Mouse (Mus musculus): Measurements from ENCODE around the gene Arfgef3. TPM values are rescaled to one million over a fixed set of nuclear protein-coding genes. Genes with fewer than 3 reads are reported as not detected.
A peak's percentile ranks its signal among the peaks of the same experiment; 100 is the strongest.
"Not testable (repeated sequence)": the region's sequence is repeated elsewhere in the genome, so short reads cannot be mapped to it uniquely, and the experiment has no call there.

Arfgef3 gene
- total RNA-seq, 2 experiments from 2014 or later: 0.22 to 0.33 TPM

DNA sequence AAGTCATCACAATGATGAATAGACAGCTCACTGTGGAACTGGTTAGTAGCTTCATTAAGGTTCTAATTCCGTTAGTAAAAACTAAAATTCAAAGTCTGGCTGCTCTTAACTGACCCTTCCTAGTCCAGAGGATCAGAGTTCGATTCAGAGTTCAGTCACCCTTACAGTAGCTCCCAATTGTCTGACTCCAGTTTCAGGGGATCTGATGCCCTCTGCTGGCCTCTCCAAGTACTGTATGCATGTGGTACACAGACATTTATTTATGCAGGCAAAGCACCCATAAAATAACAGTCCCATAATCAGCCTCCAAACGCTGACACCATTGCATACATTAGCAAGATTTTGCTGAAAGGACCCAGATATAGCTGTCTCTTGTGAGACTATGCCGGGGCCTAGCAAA lies 141.7 kb downstream of the Arfgef3 start:
- DNase-seq: peak; percentile 61 to 76
- intact Hi-C loops (cut with DNase I): loop anchor here (5.0 kb wide), 3 partner anchors 40 to 210 kb away; no protein-coding TSS in a partner anchor

DNA sequence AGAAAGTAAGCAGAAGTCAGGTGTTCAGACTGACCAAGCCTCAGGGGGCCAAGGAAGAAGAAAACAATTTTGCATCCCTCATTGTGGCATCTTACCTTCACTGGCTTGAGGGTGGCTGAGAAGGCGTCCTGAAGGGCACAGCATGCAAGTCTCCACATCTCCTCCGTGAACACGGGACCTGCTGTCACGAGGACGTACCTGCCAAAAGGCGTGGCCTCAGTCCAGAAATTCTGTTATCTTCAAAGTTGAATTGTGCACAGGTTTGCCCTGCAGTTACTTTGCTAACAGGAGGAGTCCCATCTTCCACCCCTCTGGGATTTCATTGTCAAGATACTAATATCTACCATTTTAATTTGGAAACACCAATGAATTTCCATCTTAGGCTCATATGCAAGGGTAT lies 146.1 kb downstream of the Arfgef3 start:
- intact Hi-C loops (cut with DNase I): no loop called here
- no peak for DNase-seq

DNA sequence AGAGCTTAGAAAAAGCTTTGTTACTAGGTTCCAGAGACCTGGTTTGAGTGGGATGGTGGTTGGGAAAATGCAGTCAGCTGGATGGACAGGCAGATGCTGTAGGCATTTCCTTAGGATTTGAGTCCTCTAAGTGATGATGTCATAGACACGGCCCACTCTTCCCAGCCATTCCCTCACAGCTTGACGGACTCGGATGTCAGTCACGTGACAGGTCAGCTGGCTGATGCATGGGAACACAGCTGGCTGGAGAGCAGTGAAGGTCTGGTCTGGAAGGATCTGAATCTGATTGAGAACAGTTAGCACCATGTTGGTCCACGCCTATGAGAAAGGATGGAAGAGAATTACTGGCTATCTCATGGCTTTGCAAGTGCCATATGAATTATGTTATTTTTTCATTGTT lies 154.3 kb downstream of the Arfgef3 start:
- intact Hi-C loops (cut with DNase I): no loop called here
- no peak for DNase-seq

DNA sequence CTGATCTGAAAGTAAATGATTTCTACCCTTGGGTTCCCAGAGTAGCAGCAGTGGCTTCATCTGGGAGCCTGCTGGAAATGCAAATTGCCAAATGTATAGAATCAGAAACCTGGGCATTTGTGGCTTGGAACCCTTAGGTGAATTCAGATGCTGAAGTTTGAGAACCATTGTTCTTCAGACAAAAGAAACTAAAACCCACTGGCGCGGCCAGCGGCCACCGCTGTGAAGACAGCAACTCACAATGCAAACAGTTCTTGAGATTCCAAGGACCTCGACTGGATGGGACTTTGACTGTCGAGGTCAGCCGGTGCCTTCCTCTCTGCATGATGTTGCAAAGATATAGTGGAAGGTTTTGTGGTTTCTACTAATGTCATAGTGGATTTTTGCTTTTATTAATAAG lies 159.6 kb downstream of the Arfgef3 start:
- no peak for DNase-seq
- intact Hi-C loops (cut with DNase I): no loop called here

DNA sequence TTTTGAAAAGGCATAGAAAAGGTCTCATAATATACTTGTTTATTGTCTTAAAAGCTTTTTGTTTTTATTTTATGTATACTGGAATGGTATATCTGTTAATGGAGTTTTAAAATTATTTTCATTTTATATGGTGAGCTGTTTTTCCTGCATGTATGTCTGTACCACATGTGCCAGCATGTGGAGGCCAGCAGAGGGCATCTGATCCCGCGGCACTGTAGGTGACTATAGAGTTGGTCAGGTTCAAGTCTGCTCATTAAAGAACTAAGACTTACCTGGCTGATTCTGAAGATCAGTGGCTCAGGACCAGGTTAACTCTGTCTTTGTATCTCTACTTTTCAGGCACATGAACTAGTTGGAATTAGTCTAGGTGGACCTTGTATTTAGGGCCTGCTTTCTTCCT lies 171.2 kb downstream of the Arfgef3 start:
- intact Hi-C loops (cut with DNase I): no loop called here
- no peak for DNase-seq

DNA sequence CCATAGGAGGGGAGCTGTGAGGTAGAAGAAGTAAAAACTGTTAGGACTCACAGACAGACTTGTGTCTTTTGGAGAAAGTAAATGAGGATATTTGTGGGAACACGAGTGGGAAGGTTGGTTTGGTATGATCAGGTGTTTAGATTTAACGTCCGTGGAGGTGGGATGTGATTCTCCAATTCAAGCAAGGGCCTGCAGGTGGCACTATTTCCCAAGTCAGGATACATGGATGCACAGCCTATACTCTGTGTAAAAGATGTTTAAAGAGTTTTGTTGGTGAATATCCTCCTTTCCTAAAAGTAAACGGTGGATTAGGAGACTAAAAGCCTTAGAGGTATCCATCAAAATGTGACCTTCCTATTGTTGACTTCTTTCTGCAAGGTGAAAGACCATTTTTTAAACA lies 180.8 kb downstream of the Arfgef3 start:
- intact Hi-C loops (cut with DNase I): loop anchor here (5.0 kb wide), 3 partner anchors 39 to 344 kb away; no protein-coding TSS in a partner anchor
- DNase-seq: peak; percentile 19 to 61

DNA sequence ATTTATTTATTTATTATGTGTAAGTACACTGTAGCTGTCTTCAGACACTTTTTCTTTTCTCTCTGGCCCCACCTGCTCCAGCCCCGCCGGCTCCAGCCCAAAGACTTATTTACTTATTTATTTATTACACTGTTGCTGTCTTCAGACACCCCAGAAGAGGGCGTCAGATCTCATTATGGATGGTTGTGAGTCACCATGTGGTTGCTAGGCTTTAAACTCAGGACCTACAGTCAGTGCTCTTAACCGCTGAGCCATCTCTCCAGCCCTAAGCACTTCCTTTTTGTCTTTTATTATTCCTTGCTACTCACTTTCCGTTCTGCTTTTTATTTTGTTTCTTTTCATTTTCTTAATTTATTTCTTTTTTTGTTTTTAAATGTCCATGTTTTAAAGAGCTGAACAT lies 182.3 kb downstream of the Arfgef3 start:
- intact Hi-C loops (cut with DNase I): loop anchor here (5.0 kb wide), 3 partner anchors 41 to 346 kb away; no protein-coding TSS in a partner anchor
- DNase-seq: no peak

DNA sequence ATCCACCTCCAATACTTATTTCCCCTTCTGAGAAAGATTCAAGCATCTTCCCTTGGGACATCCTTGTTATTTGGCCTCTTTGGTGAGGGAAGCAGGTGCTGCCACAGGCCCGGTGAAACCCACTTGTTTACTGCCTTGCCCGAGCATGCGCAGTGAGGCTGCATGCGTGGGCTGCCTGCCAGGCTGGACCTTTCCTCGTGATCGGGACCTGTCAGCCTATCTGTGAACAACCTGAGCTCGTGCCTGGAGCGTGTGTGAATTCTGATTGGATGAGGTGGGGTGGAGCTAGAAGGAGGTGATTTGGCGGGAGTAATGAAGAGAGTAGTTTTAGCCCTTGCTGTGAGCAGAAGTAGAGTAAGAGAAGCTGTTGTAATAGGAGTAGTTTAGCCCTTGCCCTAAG lies 184.7 kb downstream of the Arfgef3 start:
- intact Hi-C loops (cut with DNase I); DNase-seq: not testable (repeated sequence)

DNA sequence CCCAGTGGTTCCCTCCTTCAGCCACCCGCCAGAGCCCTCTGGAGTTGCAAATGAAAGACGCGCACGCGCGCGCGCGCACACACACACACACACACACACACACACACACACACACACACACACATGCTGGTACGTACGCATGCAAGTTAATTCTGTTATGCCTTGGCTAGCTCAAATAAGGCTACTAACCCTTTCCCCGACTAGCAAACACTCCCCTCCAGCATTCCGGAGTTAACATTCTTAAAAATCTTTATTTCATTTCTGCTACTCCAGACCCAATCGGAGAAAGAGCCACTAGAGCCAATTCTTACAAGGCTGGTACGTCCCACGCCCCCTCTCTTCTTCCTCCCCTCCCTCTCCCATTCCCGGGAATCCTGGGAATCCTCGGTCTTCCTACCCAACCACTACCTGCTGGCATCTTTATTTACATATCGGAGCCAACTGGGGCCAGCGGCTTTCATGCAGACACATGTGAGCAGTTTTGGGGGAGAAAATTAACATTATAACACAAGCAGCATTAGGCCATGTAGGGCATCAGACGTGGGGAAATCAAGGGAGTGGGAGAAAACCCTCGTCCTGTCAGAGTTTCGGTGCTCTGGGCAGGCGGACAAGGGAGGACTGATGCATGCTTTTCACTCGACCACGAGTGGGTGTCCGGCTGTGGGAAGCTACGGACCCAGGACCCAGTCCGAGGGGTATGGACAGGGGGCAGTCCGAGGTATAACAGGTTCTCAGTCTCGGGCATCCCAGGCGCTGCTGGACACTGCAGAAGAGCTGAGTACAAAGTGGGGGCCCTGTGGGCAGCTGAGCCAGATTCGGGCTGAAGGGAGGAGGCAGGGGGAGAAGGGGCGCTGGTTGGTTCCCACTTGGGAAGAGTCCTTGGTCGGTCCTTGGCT lies 194.2 kb downstream of the Arfgef3 start:
- intact Hi-C loops (cut with DNase I): no loop called here
- no peak for DNase-seq

DNA sequence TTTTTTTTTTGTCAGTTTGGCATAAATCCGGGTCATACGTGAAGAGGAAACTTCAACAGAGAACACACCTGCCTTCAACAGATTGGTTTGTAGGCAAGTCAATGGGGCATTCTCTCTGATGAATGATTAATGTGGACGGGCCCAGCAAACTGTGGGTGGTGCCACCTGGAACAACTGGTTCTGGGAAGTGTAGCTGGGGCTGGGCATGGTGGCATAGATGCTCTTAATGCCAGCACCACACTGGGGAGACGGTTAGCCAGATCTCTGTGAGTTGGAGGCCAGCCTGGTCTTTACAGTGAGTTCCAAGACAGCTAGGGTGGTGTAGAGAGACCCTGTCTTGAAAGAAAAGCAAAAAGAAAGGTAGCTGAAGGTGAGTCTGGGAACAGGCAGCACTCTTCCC lies 196.4 kb downstream of the Arfgef3 start:
- intact Hi-C loops (cut with DNase I): no loop called here
- DNase-seq: no peak

DNA sequence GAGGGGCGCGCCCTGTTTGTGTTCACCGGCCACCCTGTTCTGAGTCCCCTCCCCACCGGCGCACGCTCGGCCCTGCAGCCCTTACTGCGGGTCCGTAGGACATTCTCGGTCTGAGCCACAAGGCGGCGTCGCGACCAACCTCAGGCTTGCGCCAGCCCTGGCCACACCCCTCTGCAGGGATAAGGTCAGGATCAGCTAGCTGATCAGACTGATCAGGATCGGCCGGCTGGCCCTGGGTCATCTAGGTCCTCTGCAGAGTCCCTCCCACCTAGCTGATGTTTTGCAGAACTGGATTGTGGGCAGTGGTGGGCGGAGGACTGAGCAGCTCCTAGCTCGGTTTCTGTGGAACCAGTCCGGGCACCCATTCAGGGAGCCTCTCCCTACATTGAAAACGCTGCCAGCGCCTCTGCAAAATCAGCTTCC lies 197.9 kb downstream of the Arfgef3 start, which contains the start of gene Hebp2:
Gene Hebp2, minus strand, starts transcription at position 264 of the 423 bp plus-strand sequence.
- intact Hi-C loops (cut with DNase I): no loop called here
- peak; percentile 63 to 66 for DNase-seq

DNA sequence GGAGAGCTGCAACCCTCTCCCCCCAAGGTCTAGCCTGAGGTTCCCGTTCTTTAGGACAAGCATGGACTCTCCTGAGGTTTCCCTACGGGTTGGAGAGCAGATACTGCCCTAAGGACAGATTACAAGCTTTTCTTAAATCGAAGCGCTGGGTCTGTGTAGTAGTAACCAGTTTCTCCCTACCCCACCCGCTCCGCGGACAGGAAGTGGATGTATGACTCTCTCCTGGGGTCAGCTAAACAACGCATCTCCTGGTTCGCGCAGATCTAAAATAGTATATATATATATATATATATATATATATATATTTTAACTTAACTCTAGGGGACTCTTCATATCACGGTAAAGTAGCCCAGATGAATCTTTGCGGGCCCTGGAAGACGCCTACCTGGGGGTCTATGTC lies 198.4 kb downstream of the Arfgef3 start:
- DNase-seq: no peak
- intact Hi-C loops (cut with DNase I): no loop called here

DNA sequence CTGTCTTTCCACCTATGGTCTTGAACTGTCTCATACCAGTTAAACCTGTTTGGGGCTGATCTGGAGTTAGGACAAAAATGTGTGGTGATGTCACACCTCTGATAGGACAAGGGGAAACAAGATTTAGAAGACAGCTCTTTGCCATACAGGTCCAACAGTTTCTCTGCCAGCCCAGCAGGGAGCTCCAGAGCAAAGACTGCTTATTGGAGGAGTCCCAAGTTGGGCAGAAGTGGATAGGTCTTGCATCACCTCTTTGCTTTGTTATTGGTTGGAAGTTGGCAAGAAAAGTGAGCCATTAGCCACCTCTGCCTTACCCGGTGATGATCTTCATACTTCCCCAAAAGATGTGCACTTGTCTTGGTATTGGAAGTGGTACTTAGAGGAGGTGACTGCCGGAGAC lies 206.9 kb downstream of the Arfgef3 start:
- no peak for DNase-seq
- intact Hi-C loops (cut with DNase I): no loop called here

DNA sequence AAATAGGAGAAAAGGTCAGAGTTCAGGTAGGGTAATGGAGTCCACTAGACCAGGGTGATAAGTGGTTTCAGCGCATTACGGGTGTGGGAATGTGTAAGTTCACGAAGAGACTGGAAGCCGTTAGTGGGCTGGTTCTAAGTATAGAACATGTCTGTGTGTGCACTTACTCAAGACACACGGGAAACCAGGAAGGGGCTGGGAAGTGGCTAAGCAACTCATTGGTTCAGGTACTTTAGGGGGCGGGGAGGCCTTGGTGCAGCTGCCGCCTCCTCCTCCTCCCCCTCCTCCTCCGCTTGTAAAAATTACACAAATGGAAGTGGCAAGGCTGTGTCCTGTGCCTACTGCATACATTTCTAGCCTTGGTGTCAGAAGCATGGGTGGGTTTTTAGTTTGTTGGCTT lies 211.5 kb downstream of the Arfgef3 start:
- DNase-seq: no peak
- intact Hi-C loops (cut with DNase I): no loop called here

Other genes starting within 250 kb of the Arfgef3 start
- 1 to 10 TPM in 1 of 2 experiments, under 1 TPM in 1; 0.95 to 1.2 TPM for gene Hebp2, start 197.9 kb downstream of the Arfgef3 start, total RNA-seq (2021)
- not detected for gene Gm4922, start 42.8 kb upstream of the Arfgef3 start, total RNA-seq (2021)
- 100 to 1,000 TPM; 108 to 119 TPM for gene Perp, start 101.1 kb upstream of the Arfgef3 start, total RNA-seq (2021)